Mouse (Mus musculus) ES-CJ7 (cell line): ENCODE measurements around the gene Fam189a1.

Experiments
- DNase-seq: peaks from one replicate; pipeline ENCODE4 v3.0.0; 2011; ENCODE audit warnings: low read depth, low spot score

The Fam189a1 gene

GRCm38 (mm10) chr7:64741333-64742307 lies 414.8 kb downstream of the Fam189a1 start:
- peak; percentile 82 for DNase-seq

DNA sequence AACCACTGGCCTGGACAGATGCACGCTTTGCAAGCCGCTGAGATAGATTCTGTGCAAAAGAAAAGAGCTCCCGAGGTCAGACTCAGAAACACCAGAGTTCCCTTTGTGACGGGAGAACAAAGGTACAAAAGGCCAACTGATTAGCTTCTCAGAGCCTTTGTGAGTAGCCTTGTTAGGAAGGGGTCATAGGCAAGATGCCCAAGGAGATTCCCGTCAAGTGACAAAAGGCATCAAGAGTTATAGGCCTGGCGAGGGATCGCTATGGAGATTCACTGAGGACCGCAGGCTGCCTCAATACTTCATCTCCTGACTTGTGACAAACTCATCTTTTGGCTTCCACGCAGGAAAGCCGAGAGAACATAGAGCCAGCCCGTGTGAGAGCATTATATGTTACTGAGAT lies 417.2 kb downstream of the Fam189a1 start:
- DNase-seq, result peak; percentile 15

GRCm38 (mm10) chr7:64729785-64730184 lies 426.6 kb downstream of the Fam189a1 start:
- peak; percentile 87 for DNase-seq

DNA sequence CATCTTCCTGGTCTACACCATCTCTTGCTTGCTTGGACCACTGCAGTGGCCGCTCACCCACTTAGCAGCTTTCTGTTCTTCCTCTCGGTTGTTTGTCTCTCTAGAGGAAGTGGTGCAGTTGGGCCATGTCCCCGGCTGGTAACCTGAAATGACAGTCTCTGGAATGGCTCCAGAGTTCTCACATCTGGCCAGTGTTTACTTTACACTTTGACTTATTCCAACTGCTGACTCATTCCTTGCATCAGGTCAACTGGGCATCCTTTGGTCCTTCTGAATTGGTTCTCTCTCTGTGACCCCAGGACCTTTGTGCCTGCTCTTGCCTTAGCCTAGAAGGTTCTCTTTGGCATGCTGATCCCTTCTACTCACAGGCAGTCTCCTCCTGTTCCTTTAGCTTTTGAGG lies 427.6 kb downstream of the Fam189a1 start:
- DNase-seq, result no peak

DNA sequence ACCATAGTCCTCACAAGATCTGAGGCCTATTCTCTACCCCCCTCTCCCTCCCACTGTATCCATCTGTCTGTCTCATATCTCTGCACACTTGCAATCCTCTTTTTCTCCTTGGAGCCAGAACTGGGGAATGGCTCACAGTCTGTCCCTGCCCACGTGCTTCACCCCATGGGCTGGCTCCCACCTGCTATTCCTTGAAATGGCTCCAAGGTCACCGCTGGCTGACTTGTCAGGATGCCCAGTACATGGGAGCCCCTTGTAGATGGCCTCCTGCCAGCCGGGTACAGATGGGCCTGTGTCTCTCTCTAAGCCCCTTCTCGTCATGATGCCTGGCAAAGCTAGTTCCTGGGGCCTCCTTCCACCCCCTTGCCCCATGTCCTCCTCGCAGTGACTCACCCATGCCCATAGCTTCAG lies 428.2 kb downstream of the Fam189a1 start:
- DNase-seq, result no peak

GRCm38 (mm10) chr7:64725967-64726695 lies 430.2 kb downstream of the Fam189a1 start:
- no peak for DNase-seq

- DNase-seq, result no peak
Observed at GRCm38 (mm10) chr7:64724409-64724808, 432.0 kb downstream of the Fam189a1 start.

DNA sequence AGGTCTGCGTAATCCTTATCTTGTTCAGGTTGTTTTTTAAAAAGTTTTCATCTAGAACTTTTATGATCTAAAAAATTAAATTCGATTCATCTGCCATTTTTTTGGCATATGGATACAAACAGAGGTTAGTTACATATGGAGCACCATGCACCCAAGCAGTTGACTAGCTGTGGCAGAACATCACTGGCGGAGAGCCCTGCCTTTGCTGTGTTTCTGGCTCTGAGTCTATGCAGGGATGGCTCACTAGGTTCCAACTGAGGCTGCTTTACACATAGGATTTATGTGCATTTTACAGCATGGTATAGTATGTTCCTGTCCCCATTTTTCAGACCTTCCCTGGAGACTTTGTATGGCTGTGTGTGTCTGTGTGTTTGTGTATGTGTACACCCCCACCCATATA lies 433.1 kb downstream of the Fam189a1 start:
- no peak for DNase-seq

GRCm38 (mm10) chr7:64716286-64716685 lies 440.1 kb downstream of the Fam189a1 start:
- peak; percentile 73 for DNase-seq

DNA sequence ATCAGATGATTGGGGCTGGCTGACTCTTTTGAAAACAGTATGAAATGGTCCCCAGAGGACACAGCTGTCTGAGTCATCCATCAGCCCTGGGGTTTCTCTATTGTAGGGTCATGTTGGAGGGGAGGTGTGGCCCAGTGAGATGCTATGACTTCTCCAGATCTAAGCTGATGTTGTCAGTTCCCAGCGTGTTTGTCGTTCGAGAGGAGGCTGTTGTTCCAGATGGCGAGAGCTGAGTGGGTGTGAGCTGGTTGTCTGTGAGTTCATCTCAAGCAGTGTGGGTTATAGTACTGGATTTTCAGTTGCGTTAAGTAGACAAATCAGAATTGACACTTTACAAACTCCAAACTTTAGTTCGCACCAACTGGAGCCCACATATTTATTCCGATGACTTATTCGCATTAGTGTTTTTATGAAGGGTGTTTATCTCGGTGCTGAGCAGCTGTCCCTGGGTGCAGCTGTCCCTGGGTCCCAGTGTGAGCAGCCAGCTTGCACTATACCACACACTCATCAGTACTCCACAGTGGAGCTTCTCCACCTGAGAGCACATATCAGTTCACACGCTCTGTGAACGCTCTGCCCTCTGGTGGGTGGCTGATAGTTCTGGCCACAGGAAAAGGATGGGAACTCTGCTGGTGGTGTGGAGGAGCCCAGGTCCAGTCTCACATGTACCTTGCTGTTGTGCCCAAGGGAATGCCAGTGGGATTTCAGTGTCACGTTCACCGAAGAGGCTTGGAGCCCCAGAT lies 446.7 kb downstream of the Fam189a1 start:
- no peak for DNase-seq

DNA sequence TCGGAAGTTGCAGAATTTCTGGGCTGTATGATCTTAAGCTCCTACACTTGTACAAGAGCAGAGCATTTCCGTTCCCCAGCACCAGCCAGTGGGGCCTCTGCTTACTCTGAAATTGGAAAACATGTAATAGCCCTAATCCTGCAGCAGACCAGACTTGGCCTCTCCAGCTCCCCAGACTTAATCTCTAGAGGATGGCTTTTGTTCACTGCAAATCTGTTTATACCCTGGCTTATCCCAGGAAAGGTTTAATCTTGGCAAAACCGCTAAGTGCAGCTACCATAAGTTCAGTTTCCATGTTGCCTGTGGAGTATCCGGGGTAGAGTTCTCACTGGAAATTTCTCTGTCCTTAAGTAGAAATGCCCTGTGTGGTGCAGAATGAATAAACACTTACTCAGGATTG lies 448.2 kb downstream of the Fam189a1 start:
- no peak for DNase-seq
